Mouse (Mus musculus): ENCODE data around the gene Zhx3.

Zhx3 gene

GRCm38 (mm10) chr2:160731117-160731838 is 141.5 kb downstream of the Zhx3 start, which contains the start of gene Plcg1:
TSS of gene Plcg1 (plus strand) at chr2:160731300.
- no peak for DNase-seq (ENCODE audit: extremely low spot score, low read depth, low spot score)

GRCm38 (mm10) chr2:160730797-160731116 is 142.0 kb downstream of the Zhx3 start:
- no peak for DNase-seq (ENCODE audit: extremely low spot score, low read depth, low spot score)

GRCm38 (mm10) chr2:160729851-160730796 is 142.7 kb downstream of the Zhx3 start:
- no peak for DNase-seq (ENCODE audit: extremely low spot score, low read depth, low spot score)

GRCm38 (mm10) chr2:160729436-160729835 is 143.4 kb downstream of the Zhx3 start:
- DNase-seq (ENCODE audit: extremely low spot score, low read depth, low spot score): no peak

GRCm38 (mm10) chr2:160728972-160729371 is 143.8 kb downstream of the Zhx3 start:
- no peak for DNase-seq (ENCODE audit: extremely low spot score, low read depth, low spot score)

GRCm38 (mm10) chr2:160725877-160726864 is 146.6 kb downstream of the Zhx3 start:
- DNase-seq (ENCODE audit: extremely low spot score, low read depth, low spot score): no peak

- DNase-seq (ENCODE audit: extremely low spot score, low read depth, low spot score): no peak
Observed at GRCm38 (mm10) chr2:160724536-160724935, 148.3 kb downstream of the Zhx3 start.

- DNase-seq (ENCODE audit: extremely low spot score, low read depth, low spot score): no peak
Observed at GRCm38 (mm10) chr2:160723613-160724375, 149.0 kb downstream of the Zhx3 start.

GRCm38 (mm10) chr2:160722714-160723113 is 150.1 kb downstream of the Zhx3 start:
- DNase-seq (ENCODE audit: extremely low spot score, low read depth, low spot score): no peak

- DNase-seq (ENCODE audit: extremely low spot score, low read depth, low spot score): no peak
Observed at GRCm38 (mm10) chr2:160718811-160719210, 154.0 kb downstream of the Zhx3 start.

- no peak for DNase-seq (ENCODE audit: extremely low spot score, low read depth, low spot score)
Observed at GRCm38 (mm10) chr2:160717269-160717668, 155.5 kb downstream of the Zhx3 start.

- no peak for DNase-seq (ENCODE audit: extremely low spot score, low read depth, low spot score)
Observed at GRCm38 (mm10) chr2:160715463-160716030, 157.3 kb downstream of the Zhx3 start.

GRCm38 (mm10) chr2:160707673-160708072 is 165.1 kb downstream of the Zhx3 start:
- no peak for DNase-seq (ENCODE audit: extremely low spot score, low read depth, low spot score)

GRCm38 (mm10) chr2:160702824-160703223 is 170.0 kb downstream of the Zhx3 start:
- DNase-seq (ENCODE audit: extremely low spot score, low read depth, low spot score): no peak

- no peak for DNase-seq (ENCODE audit: extremely low spot score, low read depth, low spot score)
Observed at GRCm38 (mm10) chr2:160701603-160702002, 171.2 kb downstream of the Zhx3 start.

- no peak for DNase-seq (ENCODE audit: extremely low spot score, low read depth, low spot score)
Observed at GRCm38 (mm10) chr2:160700271-160700670, 172.5 kb downstream of the Zhx3 start.
